Mouse (Mus musculus) hindbrain, embryonic 10.5 days (tissue): ENCODE results near the gene Mmrn1. TPM values are rescaled to one million over a fixed set of nuclear protein-coding genes. Genes with fewer than 3 reads are reported as not detected.

Experiments
- DNase-seq: peaks from one replicate; pipeline ENCODE4 v3.0.0-alpha.2; 2017; ENCODE audit warnings: low spot score
- H3K27ac ChIP-seq: fragments of 300-500 bp; sonication (generic); 2 replicates; pipeline ENCODE4 v1.5.1; 2016; ENCODE audit warnings: mild to moderate bottlenecking, moderate library complexity
- H3K27me3 ChIP-seq: fragments of 300-500 bp; sonication (generic); 2 replicates; pipeline ENCODE4 v1.6.1; 2016; ENCODE audit warnings: mild to moderate bottlenecking; ENCODE audit not compliant: poor library complexity, insufficient read depth, severe bottlenecking
- H3K36me3 ChIP-seq: fragments of 300-500 bp; sonication (generic); 2 replicates; pipeline ENCODE4 v1.6.1; 2016; ENCODE audit warnings: mild to moderate bottlenecking, moderate library complexity
- H3K4me1 ChIP-seq: fragments of 300-500 bp; sonication (generic); replicated peaks from 2 replicates; pipeline ENCODE4 v1.6.1; 2016; ENCODE audit warnings: mild to moderate bottlenecking
- H3K4me3 ChIP-seq: fragments of 300-500 bp; sonication (generic); 2 replicates; pipeline ENCODE4 v1.5.1; 2016; ENCODE audit warnings: mild to moderate bottlenecking, moderate library complexity
- H3K9me3 ChIP-seq: fragments of 300-500 bp; sonication (generic); 2 replicates; pipeline ENCODE4 v1.6.1; 2016; ENCODE audit warnings: mild to moderate bottlenecking, moderate library complexity
- WGBS: fragments of 180-500 bp; shearing (Covaris S2); methylation state at CpG from one replicate; pipeline ENCODE4 v1.1.7; 2016; 5-methylcytosine and 5-hydroxymethylcytosine counted together
- polyA plus RNA-seq: library from polyadenylated mRNA; unstranded; fragments of >200 nt; fragmentation: Nextera tagmentation; extraction: Ambion mirVana; gene quantifications from 2 replicates; pipeline ENCODE4 v1.2.1, GENCODE M21; 2016

Gene Mmrn1
- polyA plus RNA-seq, 1 experiment from 2014 or later: 3.2 TPM

DNA sequence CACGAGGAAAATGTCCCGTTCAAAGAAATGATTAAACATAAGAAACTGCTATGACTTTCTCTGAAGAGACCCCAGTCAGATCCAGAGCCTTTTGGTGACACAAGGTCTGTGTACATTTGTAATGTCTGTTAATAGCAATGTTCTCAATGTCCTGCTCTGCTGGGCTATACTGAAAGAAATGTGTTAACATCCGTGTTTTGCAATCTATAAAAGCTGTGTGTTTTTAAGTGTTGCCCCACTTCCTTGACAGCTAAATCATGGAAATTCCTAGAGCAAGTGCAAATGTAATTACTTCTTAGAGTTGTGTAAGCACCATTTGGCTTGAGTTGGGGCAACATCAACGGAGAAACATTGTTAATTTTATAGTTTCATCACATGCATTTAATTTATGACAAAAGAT lies 42.2 kb downstream of the Mmrn1 start:
- no peaks in the 10 kb centered on the region for H3K27me3 ChIP-seq
- no peaks in the 10 kb centered on the region for H3K4me1 ChIP-seq
- H3K36me3 ChIP-seq: no peaks in the 10 kb centered on the region
- 90% methylated on average over 4 of the region's 4 CpGs for WGBS
- no peaks in the 10 kb centered on the region for H3K9me3 ChIP-seq
- no peak overlapping the region for H3K4me3 ChIP-seq
- DNase-seq: no peak
- no peak overlapping the region for H3K27ac ChIP-seq

DNA sequence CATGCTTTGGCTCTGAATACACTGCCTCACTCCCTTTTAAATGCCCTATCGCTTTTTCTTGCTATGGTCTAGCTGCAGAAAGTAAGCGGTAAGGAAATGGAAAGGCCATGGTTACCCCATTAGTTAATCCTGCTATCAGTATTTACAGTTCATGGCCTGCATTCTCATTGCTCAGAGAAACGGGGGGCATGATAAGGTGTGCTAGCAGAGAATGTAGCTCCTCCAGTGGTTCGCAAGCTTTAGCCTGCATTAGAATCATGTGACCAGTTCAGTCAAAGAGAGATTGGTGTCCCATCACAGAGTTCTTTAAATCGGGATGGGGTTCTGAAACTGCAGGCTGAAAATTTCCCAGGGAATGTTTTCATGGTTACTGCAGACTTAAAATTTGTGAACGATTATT lies 44.6 kb downstream of the Mmrn1 start:
- Histone ChIP-seq H3K27me3 (no peaks in the 10 kb centered on the region), H3K36me3 (no peaks in the 10 kb centered on the region), H3K4me3 (no peak overlapping the region), H3K4me1 (no peaks in the 10 kb centered on the region), H3K27ac (no peak overlapping the region), H3K9me3 (no peaks in the 10 kb centered on the region)
- 87% methylated on average over 6 of the region's 6 CpGs for WGBS
- no peak for DNase-seq

DNA sequence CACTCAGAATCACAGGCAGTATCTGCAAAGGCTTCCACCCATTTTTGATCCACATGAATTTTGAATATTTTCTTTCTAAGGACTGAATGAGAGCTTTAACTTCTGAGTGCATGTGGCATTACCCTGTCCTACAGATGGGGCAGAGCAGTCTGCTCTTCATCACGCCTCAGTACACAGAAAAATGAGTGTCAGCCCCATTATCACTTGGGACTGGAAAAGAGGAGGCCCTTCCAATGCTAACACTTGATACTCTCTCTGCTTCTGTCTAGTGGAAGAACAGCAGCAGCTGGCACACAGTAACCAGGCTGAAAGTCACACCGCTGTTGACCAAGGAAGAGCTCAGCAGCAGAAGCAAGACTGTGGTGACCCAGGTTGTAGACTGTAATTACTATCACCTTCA lies 46.0 kb downstream of the Mmrn1 start:
- Histone ChIP-seq H3K9me3 (no peaks in the 10 kb centered on the region), H3K36me3 (no peaks in the 10 kb centered on the region), H3K4me1 (no peaks in the 10 kb centered on the region), H3K4me3 (no peak overlapping the region), H3K27ac (no peak overlapping the region), H3K27me3 (no peaks in the 10 kb centered on the region)
- 71% methylated on average over 2 of the region's 2 CpGs for WGBS
- DNase-seq: no peak

GRCm38 (mm10) chr6:60978610-60979009 lies 53.8 kb downstream of the Mmrn1 start:
- Histone ChIP-seq H3K27me3 (no peaks in the 10 kb centered on the region), H3K36me3 (no peaks in the 10 kb centered on the region), H3K27ac (no peak overlapping the region), H3K4me1 (no peaks in the 10 kb centered on the region), H3K9me3 (no peaks in the 10 kb centered on the region), H3K4me3 (no peak overlapping the region)
- no peak for DNase-seq
- 84% methylated on average over 1 of the region's 1 CpGs for WGBS

DNA sequence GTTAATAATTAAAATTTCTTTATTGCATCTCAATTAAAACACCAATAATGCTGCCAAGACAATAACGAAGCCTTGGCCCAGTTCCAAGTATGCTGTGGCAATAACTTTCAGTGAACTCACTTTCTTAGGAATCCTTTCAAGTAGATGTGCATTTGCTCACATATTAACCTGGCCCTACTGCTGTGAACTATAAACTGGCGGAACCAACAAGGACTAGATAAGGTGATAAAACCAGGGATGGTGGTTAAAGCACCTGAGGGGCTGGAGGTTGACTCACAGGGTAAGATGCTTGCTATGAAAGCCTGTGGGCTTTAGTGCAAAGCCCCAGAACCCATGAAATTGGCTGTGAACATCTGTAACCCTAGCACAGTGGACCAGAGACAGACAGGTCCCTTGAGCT lies 54.3 kb downstream of the Mmrn1 start:
- no peak for DNase-seq
- 91% methylated on average over 2 of the region's 2 CpGs for WGBS
- Histone ChIP-seq H3K9me3 (no peaks in the 10 kb centered on the region), H3K36me3 (no peaks in the 10 kb centered on the region), H3K27ac (no peak overlapping the region), H3K27me3 (no peaks in the 10 kb centered on the region), H3K4me3 (no peak overlapping the region), H3K4me1 (no peaks in the 10 kb centered on the region)

DNA sequence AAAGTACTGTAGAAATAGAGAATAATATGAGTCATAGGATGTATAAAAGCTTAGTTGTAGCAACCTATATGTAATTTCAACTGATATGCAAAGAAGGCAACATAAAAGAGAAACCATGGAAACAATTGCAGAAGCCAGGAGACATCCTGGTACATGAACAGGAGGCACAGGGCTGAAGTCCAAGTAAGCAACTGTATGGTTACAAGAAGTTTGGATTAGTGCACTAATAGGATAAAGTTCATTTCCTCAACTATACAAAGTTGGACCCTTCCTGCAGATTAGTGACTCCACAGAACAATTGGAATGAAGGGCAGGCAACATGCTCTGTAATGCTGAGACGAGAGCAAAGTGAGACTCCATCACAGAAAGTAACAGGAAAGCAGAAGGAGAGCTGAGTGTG lies 59.6 kb downstream of the Mmrn1 start:
- H3K4me1 ChIP-seq: no peaks in the 10 kb centered on the region
- whole genome bisulfite sequencing: 82% methylated on average over 1 of the region's 1 CpGs
- no peaks in the 10 kb centered on the region for H3K36me3 ChIP-seq
- no peak for DNase-seq
- H3K9me3 ChIP-seq: no peaks in the 10 kb centered on the region
- H3K27ac ChIP-seq: no peak overlapping the region
- H3K4me3 ChIP-seq: no peak overlapping the region
- H3K27me3 ChIP-seq: no peaks in the 10 kb centered on the region

- H3K9me3 ChIP-seq: no peaks in the 10 kb centered on the region
- H3K27me3 ChIP-seq: no peaks in the 10 kb centered on the region
- H3K4me1 ChIP-seq: no peaks in the 10 kb centered on the region
- no peak for DNase-seq
- H3K27ac ChIP-seq: no peak overlapping the region
- 45% methylated on average over 2 of the region's 2 CpGs for WGBS
- H3K36me3 ChIP-seq: no peaks in the 10 kb centered on the region
- no peak overlapping the region for H3K4me3 ChIP-seq
These were observed 61.1 kb downstream of the Mmrn1 start for GRCm38 (mm10) chr6:60985919-60986318.

- H3K9me3 ChIP-seq: no peaks in the 10 kb centered on the region
- no peak for DNase-seq
- no peak overlapping the region for H3K4me3 ChIP-seq
- no peaks in the 10 kb centered on the region for H3K4me1 ChIP-seq
- H3K27me3 ChIP-seq: no peaks in the 10 kb centered on the region
- no peaks in the 10 kb centered on the region for H3K36me3 ChIP-seq
- no peak overlapping the region for H3K27ac ChIP-seq
- 90% methylated on average over 11 of the region's 11 CpGs for WGBS
These were observed 62.1 kb downstream of the Mmrn1 start for GRCm38 (mm10) chr6:60986914-60987313.

- WGBS: 91% methylated on average over 3 of the region's 3 CpGs
- H3K36me3 ChIP-seq: no peaks in the 10 kb centered on the region
- DNase-seq: no peak
- no peak overlapping the region for H3K4me3 ChIP-seq
- no peak overlapping the region for H3K27ac ChIP-seq
- no peaks in the 10 kb centered on the region for H3K9me3 ChIP-seq
- no peaks in the 10 kb centered on the region for H3K27me3 ChIP-seq
- H3K4me1 ChIP-seq: no peaks in the 10 kb centered on the region
These were observed 63.0 kb downstream of the Mmrn1 start for GRCm38 (mm10) chr6:60987804-60988203.

- no peak for DNase-seq
- Histone ChIP-seq H3K9me3 (no peaks in the 10 kb centered on the region), H3K4me3 (no peak overlapping the region), H3K4me1 (peaks cover 6% of the 10 kb centered on the region), H3K27ac (no peak overlapping the region), H3K27me3 (no peaks in the 10 kb centered on the region), H3K36me3 (no peaks in the 10 kb centered on the region)
- 97% methylated on average over 1 of the region's 1 CpGs for WGBS
These were observed 67.6 kb downstream of the Mmrn1 start for GRCm38 (mm10) chr6:60992366-60992765.

DNA sequence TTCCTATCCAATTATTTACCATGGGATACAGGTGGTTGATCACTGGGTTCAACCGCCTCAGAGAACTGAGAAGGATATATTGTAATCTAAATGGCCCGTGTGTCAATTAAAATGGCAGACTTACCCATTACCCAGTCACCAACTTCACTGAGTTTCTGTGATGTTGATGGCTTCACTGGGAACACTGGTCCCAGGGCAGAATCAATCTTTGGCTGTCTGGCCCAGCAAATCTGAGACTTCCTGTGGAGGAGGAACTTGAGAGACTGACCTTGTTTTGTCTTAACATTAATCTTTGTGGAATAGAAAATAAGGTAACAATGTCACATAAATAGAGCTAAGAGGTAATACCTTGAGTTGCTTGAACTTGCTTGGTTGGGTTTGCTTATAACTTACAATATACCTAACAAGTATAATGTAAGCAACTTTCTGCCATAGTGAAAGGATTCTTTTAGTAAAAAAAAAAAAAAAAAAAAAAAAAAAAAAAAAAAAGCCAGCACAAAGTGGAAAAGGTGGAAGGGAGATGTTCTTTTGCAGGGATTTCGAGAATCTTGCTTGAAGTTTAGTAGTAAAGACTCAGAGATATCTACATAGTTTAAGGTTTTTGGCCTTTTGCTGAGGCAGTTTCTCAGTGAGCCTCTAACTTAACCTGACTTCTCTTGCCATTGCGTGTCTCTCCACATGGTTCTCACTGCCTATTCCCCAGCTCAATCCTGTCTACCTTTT lies 68.8 kb downstream of the Mmrn1 start:
- peaks cover 6% of the 10 kb centered on the region for H3K4me1 ChIP-seq
- H3K9me3 ChIP-seq: no peaks in the 10 kb centered on the region
- no peaks in the 10 kb centered on the region for H3K27me3 ChIP-seq
- H3K4me3 ChIP-seq: no peak overlapping the region
- 70% methylated on average over 4 of the region's 4 CpGs for WGBS
- no peak overlapping the region for H3K27ac ChIP-seq
- DNase-seq: no peak
- H3K36me3 ChIP-seq: no peaks in the 10 kb centered on the region

GRCm38 (mm10) chr6:60994114-60994513 lies 69.3 kb downstream of the Mmrn1 start:
- Histone ChIP-seq H3K9me3 (no peaks in the 10 kb centered on the region), H3K27ac (no peak overlapping the region), H3K27me3 (no peaks in the 10 kb centered on the region), H3K4me1 (peaks cover 6% of the 10 kb centered on the region), H3K4me3 (no peak overlapping the region), H3K36me3 (no peaks in the 10 kb centered on the region)
- no peak for DNase-seq
- 10% methylated on average over 6 of the region's 6 CpGs for WGBS

DNA sequence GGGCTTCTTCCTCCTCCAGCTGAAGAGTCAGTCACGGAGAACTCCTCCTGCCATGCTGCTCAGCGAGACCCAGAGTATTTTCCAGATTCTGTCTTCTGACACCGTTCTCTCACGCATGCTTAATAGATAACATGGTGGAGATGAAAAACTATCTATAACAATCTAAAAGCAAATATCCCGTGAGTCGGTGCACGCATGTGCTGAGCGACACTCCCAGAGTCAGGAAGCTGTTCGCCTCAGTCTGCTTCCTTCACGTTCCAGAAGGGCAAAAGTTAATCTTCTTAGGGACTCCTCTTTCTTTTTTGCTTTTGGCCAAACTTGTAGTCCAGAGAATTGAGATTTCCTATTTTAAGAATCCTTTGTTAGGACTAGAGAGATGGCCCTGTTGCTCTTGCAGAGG lies 69.7 kb downstream of the Mmrn1 start:
- DNase-seq: no peak

GRCm38 (mm10) chr6:60995596-60995995 lies 70.8 kb downstream of the Mmrn1 start:
- H3K9me3 ChIP-seq: no peaks in the 10 kb centered on the region
- peaks cover 6% of the 10 kb centered on the region for H3K4me1 ChIP-seq
- H3K36me3 ChIP-seq: no peaks in the 10 kb centered on the region
- WGBS: 86% methylated on average over 6 of the region's 6 CpGs
- no peak overlapping the region for H3K27ac ChIP-seq
- no peaks in the 10 kb centered on the region for H3K27me3 ChIP-seq
- DNase-seq: no peak
- H3K4me3 ChIP-seq: no peak overlapping the region

More for the DNA sequence above, 69.7 kb downstream of the Mmrn1 start:
- no peak overlapping the region for H3K27ac ChIP-seq
- H3K36me3 ChIP-seq: no peaks in the 10 kb centered on the region
- no peaks in the 10 kb centered on the region for H3K9me3 ChIP-seq
- no peak overlapping the region for H3K4me3 ChIP-seq
- 39% methylated on average over 10 of the region's 10 CpGs for WGBS
- no peaks in the 10 kb centered on the region for H3K27me3 ChIP-seq
- H3K4me1 ChIP-seq: peaks cover 6% of the 10 kb centered on the region
